Mouse (Mus musculus) liver, adult 2 months (tissue): ENCODE measurements at regions not wholly inside any gene's neighbourhood (a gene's known extent, or its start where the extent isn't known, plus 50 kb on each side); places are given as distances from the start of the nearest gene placed in this dataset.
"Not testable (repeated sequence)": the region's sequence is repeated elsewhere in the genome, so short reads cannot be mapped to it uniquely, and the experiment has no call there.

ENCODE experiments used
- DNase-seq: peaks from one replicate; pipeline ENCODE4 v3.0.0-alpha.2; 2011; ENCODE audit warnings: low read depth, low spot score; ENCODE audit errors: extremely low read depth
- H3K27ac ChIP-seq: fragments of 200-500 bp; replicated peaks from 2 replicates; pipeline ENCODE4 v1.5.1; 2012; ENCODE audit warnings: low read depth, mild to moderate bottlenecking, control low read depth, inconsistent platforms, low read length; ENCODE audit not compliant: insufficient read depth
- H3K27me3 ChIP-seq: fragments of 200-500 bp; 2 replicates; pipeline ENCODE4 v1.6.1; 2012; ENCODE audit warnings: mild to moderate bottlenecking, moderate library complexity, low read length, inconsistent platforms; ENCODE audit not compliant: control insufficient read depth, insufficient read depth
- H3K36me3 ChIP-seq: fragments of 200-500 bp; 2 replicates; pipeline ENCODE4 v1.6.1; 2012; ENCODE audit warnings: low read length, inconsistent platforms; ENCODE audit not compliant: control insufficient read depth, insufficient read depth
- H3K4me1 ChIP-seq: fragments of 200-500 bp; 2 replicates; pipeline ENCODE4 v1.6.1; 2011; ENCODE audit warnings: low read length; ENCODE audit not compliant: control insufficient read depth, insufficient read depth
- H3K4me3 ChIP-seq: fragments of 200-500 bp; 2 replicates; pipeline ENCODE4 v1.5.1; 2011; ENCODE audit warnings: low read depth, mild to moderate bottlenecking, control low read depth, low read length, moderate library complexity; ENCODE audit not compliant: insufficient read depth
- H3K79me2 ChIP-seq: fragments of 200-500 bp; 2 replicates; pipeline ENCODE4 v1.6.1; 2012; ENCODE audit warnings: inconsistent platforms, mild to moderate bottlenecking, low read length, moderate library complexity; ENCODE audit not compliant: control insufficient read depth, insufficient read depth
- H3K9ac ChIP-seq: fragments of 200-500 bp; 2 replicates; pipeline ENCODE4 v1.6.1; 2012; ENCODE audit warnings: low read depth, mild to moderate bottlenecking, control low read depth, inconsistent platforms, low read length
- CTCF ChIP-seq: fragments of 200-500 bp; IDR thresholded peaks from 2 replicates; pipeline ENCODE4 v1.5.1; 2011; ENCODE audit warnings: low read depth, low read length, control low read depth
- POLR2A ChIP-seq: fragments of 200-500 bp; IDR thresholded peaks from 2 replicates; pipeline ENCODE4 v1.6.1; 2011; ENCODE audit warnings: low read length, control low read depth; ENCODE audit not compliant: insufficient read depth; ENCODE audit errors: extremely low read depth
- WGBS: fragments of 180-500 bp; shearing (Covaris S2); methylation state at CpG from one replicate; pipeline ENCODE4 v1.1.7; 2018; 5-methylcytosine and 5-hydroxymethylcytosine counted together

GRCm38 (mm10) chr3:113105979-113106378, 152.7 kb downstream of the Amy2a5 start:
- H3K36me3 ChIP-seq = no peaks in the 10 kb centered on the region
- no peaks in the 10 kb centered on the region for H3K27me3 ChIP-seq
- no peak overlapping the region for H3K4me3 ChIP-seq
- 76% methylated on average over 1 of the region's 1 CpGs for WGBS
- TF ChIP-seq POLR2A (no peak), CTCF (no peak)
- no peak for DNase-seq
- H3K79me2 ChIP-seq = no peaks in the 10 kb centered on the region
- H3K27ac ChIP-seq = no peak overlapping the region
- no peak overlapping the region for H3K9ac ChIP-seq
- H3K4me1 ChIP-seq = no peaks in the 10 kb centered on the region

GRCm38 (mm10) chr3:113090850-113091249, 167.8 kb downstream of the Amy2a5 start:
- H3K4me3 ChIP-seq, H3K36me3 ChIP-seq, H3K27me3 ChIP-seq, DNase-seq, H3K27ac ChIP-seq, H3K79me2 ChIP-seq, H3K4me1 ChIP-seq, H3K9ac ChIP-seq: not testable (repeated sequence)
- 69% methylated on average over 21 of the region's 21 CpGs for WGBS

GRCm38 (mm10) chr3:113080704-113081103, 177.9 kb downstream of the Amy2a5 start:
- TF ChIP-seq POLR2A = no peak
- DNase-seq = peak; percentile 27
- no peaks in the 10 kb centered on the region for H3K79me2 ChIP-seq
- no peak overlapping the region for H3K27ac ChIP-seq
- no peaks in the 10 kb centered on the region for H3K4me1 ChIP-seq
- H3K36me3 ChIP-seq = no peaks in the 10 kb centered on the region
- no peak overlapping the region for H3K4me3 ChIP-seq
- H3K27me3 ChIP-seq = no peaks in the 10 kb centered on the region
- no peak overlapping the region for H3K9ac ChIP-seq
- 2% methylated on average over 1 of the region's 1 CpGs for WGBS
